Mouse (Mus musculus) cerebellum, adult (tissue): ENCODE results near the gene Nop53.
"Not testable (repeated sequence)": the region's sequence is repeated elsewhere in the genome, so short reads cannot be mapped to it uniquely, and the experiment has no call there.

Experiments
- ATAC-seq: cut with Nextera tagmentation; 2 replicates; pipeline ENCODE4 v1.9.2; 2017; ENCODE audit warnings: mild to moderate bottlenecking, moderate library complexity, mixed read lengths; ENCODE audit not compliant: insufficient number of reproducible peaks, low FRiP score, low TSS enrichment

The Nop53 gene

GRCm38 (mm10) chr7:15922220-15922773 lies 23.6 kb downstream of the Nop53 start, which contains the start of gene Selenow:
Gene Selenow (minus strand): TSS chr7:15922402.
- peak; percentile 92 for ATAC-seq

- ATAC-seq, result no peak; the same call in 1 of the 2 replicates
Measured at GRCm38 (mm10) chr7:15921796-15922195, 24.1 kb downstream of the Nop53 start.

- ATAC-seq, result no peak
Measured at GRCm38 (mm10) chr7:15920645-15921190, 25.2 kb downstream of the Nop53 start.

- no peak for ATAC-seq
Measured at GRCm38 (mm10) chr7:15919947-15920346, 25.9 kb downstream of the Nop53 start.

GRCm38 (mm10) chr7:15918371-15918770 lies 27.5 kb downstream of the Nop53 start:
- no peak for ATAC-seq

- ATAC-seq, result no peak
Measured at GRCm38 (mm10) chr7:15916996-15917395, 28.9 kb downstream of the Nop53 start.

- ATAC-seq, result no peak
Measured at GRCm38 (mm10) chr7:15916134-15916723, 29.6 kb downstream of the Nop53 start.

- not testable (repeated sequence) for ATAC-seq
Measured at GRCm38 (mm10) chr7:15915695-15916094, 30.2 kb downstream of the Nop53 start.

GRCm38 (mm10) chr7:15914751-15915150 lies 31.1 kb downstream of the Nop53 start:
- no peak for ATAC-seq

- no peak for ATAC-seq
Measured at GRCm38 (mm10) chr7:15914252-15914651, 31.6 kb downstream of the Nop53 start.

- peak; percentile 31; the same call in 1 of the 2 replicates for ATAC-seq
Measured at GRCm38 (mm10) chr7:15912183-15912582, 33.7 kb downstream of the Nop53 start.

- ATAC-seq, result no peak
Measured at GRCm38 (mm10) chr7:15910521-15910920, 35.4 kb downstream of the Nop53 start.

- ATAC-seq, result no peak
Measured at GRCm38 (mm10) chr7:15907971-15908590, 37.8 kb downstream of the Nop53 start.

GRCm38 (mm10) chr7:15906602-15907001 lies 39.3 kb downstream of the Nop53 start:
- ATAC-seq, result no peak

- ATAC-seq, result no peak
Measured at GRCm38 (mm10) chr7:15905861-15906260, 40.0 kb downstream of the Nop53 start.

- no peak for ATAC-seq
Measured at GRCm38 (mm10) chr7:15901366-15902048, 44.4 kb downstream of the Nop53 start.

GRCm38 (mm10) chr7:15894251-15894650 lies 51.6 kb downstream of the Nop53 start:
- no peak for ATAC-seq
